Mouse (Mus musculus) B cell, adult 62 days (primary cell): ENCODE measurements around the gene Zfp605. TPM values are rescaled to one million over a fixed set of nuclear protein-coding genes. Genes with fewer than 3 reads are reported as not detected.

Experiments
- total RNA-seq: library from RNA; stranded (reverse); gene quantifications from 4 replicates; pipeline ENCODE4 v1.2.4, GENCODE M21; 2023

Gene Zfp605
- 8.0 to 10.5 TPM (median 8.5 TPM) in 4 replicates for total RNA-seq

DNA sequence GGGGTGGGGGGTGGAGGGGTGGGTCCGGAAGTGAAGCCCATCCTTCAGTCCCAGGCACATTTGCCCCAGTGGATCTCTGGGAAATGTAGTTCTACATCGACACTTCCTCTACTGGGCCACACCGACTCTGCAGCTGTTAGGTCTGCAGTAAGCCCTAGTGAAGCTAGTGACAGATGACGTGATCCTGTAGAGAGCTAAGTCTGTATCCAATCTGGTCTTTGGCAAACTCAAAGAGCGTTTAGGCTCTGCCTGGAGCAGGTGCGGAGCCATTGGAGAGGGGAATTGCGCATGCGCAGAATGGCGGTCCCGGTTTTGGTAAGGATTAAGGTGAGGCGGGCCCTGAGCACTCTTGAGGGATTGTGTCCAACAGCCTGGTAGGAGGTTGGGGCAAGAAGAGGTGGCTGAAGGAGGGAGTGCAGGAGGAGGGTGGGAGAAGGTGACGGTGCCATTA is at the start of gene Zfp605:
Zfp605 (plus strand) TSS at position 102 of the 451 bp plus-strand sequence.

GRCm38 (mm10) chr5:110072413-110072812 is 37.5 kb upstream of the Zfp605 start, which contains the start of gene Gm17655:
Gm17655 (minus strand) TSS chr5:110072513.

DNA sequence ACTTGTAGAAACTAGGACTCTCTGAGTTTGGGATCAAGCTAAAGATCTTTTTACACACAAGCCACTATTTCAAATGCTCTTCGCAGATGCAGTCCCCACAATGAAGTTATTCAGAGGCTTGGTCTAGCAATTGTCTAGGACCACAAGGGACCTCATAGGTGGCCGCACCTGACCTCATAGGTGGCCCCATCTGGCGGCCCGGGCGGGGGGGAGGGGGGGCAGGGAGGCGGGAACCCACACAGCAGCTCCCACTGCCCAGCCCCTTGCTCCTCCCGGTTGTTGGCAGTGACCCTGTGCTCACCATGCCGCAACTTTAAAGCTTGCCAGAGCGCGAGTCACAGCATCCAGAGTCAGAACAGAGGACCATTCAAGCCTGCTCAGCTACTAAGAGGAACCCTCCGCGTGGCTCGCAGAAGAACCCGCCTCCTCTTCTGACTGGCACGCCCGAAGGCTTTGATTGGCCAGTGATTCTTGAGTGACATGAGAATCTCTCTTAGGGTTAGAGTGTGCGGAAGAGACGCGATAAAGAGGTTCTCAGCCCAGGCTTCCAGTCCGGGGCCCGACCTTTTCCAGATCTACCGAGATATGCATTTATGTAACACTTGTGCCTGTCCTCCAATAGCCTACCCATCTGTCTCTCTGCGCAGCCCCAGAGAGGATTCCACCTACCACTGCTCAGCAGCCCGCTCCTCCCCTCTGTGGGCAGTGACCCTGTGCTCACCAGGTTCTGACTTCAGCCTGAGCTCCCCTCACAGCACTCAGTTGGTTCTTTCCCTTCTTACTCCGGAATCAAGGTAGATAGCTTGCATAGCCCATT is 15.7 kb upstream of the Zfp605 start, which contains the start of gene Gm35315:
Gm35315 (minus strand) TSS at position 391 of the 817 bp plus-strand sequence.

DNA sequence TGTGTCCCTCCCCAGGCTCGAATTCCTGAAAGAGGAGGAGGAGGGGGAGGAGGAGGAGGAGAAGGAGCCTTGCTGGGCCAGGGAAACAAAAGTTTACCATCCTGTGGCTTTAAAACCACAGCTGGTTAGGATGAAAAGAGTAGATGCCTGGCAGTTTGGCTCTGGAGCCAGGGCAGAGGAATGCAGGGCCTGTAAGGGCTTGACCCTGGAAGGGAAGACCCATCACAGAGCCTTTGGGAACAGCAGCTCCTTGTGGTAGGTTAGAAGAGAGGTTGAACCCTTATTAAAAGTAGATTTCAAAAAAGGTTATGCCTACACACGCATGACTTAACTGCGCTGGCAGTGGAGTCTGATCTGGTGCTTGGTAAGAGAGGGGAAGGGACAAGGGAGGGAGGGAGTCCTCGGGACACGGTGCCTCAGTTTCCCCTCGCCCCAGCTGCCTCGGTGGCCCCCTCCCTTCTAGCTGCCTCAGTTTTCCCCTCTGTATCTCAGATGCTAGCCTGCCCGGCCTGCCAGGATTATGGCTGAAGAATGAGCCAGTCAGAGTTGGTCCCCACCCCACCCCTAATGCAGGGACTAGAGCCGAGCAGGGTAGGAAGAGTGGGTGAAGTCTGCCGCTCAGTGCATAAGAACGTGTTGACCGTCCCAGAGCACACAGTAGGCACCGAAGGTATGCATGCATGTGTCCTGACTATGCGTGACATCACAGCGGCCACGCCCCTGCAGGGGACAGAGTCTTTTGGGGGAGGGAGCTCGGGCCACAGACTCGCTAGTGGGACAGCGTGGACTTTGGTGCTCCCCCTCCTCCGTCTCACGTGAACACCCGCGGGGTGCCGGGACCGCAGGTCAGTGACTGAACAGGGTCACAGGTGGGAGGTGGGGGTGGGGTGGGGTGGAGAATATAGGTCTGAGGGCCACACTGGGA is 10.0 kb upstream of the Zfp605 start, which contains the start of gene Plcxd1:
Plcxd1 (plus strand) TSS at position 314 of the 925 bp plus-strand sequence.

DNA sequence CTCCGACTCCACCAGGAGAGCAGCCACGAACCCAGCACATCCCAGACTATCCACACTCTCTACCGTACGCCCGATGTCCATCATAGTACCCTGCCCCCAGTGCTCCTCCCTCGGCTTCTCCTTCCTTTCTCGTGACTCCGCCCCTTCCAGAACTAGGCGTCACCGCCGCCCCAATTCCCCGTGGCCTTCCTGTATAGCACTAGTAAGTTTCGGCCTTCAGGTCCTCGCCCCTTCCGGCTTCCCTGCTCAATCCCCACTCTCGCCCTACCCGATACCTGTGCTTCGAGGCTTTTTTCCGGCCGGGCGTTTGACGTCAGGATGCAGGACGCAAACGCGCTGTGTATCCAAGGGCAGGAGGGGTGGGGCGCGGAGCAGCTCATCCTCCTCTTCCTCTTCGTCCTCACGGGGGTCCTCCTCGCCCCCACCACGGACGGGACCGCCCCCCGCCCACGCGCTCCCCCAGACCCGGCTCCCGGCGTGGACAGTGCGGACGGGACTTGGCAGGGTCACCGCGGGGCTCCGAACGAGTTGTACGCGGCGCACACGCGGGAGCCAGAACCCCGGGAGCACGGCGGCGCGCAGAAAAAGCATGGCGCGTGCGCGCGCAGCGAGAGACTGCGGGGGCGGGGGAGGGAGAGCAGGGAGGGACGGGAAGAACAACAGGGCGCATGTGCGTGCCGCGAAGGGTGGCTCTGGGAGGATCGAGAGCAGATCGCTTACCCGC is 2.1 kb upstream of the Zfp605 start, which contains the start of gene Gtpbp6:
Gtpbp6 (minus strand) TSS at position 617 of the 724 bp plus-strand sequence.

GRCm38 (mm10) chr5:110135293-110136086 is 25.6 kb downstream of the Zfp605 start, which contains the start of gene Chfr:
Chfr (plus strand) TSS chr5:110135842.

DNA sequence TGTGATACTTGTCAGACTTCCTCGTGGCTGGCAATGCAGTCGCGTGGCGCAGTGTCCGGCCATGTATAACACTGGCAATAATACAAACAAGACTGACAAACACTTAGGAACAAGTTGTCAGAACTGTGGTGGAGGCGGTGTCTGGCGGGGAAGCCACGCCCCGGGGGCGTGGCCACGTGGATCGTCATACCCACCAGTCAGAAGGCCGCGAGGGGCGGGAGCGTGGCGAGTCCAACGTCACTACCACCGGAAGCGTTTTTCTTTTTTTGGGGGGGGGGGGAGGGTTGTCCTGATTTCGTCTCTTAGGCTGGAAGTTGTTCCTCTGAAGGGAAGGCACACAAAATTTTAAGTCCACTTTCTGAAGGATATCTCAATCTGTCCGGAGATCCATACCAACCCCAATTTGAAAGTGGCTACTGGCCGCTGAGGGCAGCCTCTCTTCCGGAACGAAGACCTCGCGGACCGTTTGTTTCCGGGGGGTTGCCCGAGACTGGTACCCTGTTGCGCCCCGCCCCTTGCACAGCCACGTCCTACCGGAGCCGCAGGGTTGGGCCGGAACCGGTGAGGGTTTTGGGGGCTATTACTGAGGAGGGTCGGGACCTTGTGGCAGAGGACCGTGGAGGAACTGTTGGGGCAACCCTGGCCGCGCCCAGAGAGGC is 66.6 kb downstream of the Zfp605 start, which contains the start of gene Golga3:
Golga3 (plus strand) TSS at position 340 of the 659 bp plus-strand sequence.

Other genes starting within 250 kb of the Zfp605 start
- 27.6 to 32.5 TPM (median 30.9 TPM) in 4 replicates for gene Gm15446, start 186.7 kb upstream of the Zfp605 start, total RNA-seq
- gene Zfp932, start 113.6 kb upstream of the Zfp605 start, total RNA-seq = 33.6 to 50.3 TPM (median 47.2 TPM) in 4 replicates
- 8.8 to 18.2 TPM (median 14.0 TPM) in 4 replicates for gene Gm17655, start 37.6 kb upstream of the Zfp605 start, total RNA-seq
- 0.43 to 2.3 TPM (median 0.62 TPM) in 4 replicates for gene Gm35315, start 15.7 kb upstream of the Zfp605 start, total RNA-seq
- 2.0 to 3.4 TPM (median 2.6 TPM) in 4 replicates for gene Plcxd1, start 10.1 kb upstream of the Zfp605 start, total RNA-seq
- 124 to 140 TPM (median 133 TPM) in 4 replicates for gene Gtpbp6, start 1.9 kb upstream of the Zfp605 start, total RNA-seq
- gene Chfr, start 25.8 kb downstream of the Zfp605 start, total RNA-seq = 86.1 to 101 TPM (median 93.2 TPM) in 4 replicates
- 33.6 to 40.5 TPM (median 37.6 TPM) in 4 replicates for gene Golga3, start 66.6 kb downstream of the Zfp605 start, total RNA-seq
- gene Ankle2, start 120.9 kb downstream of the Zfp605 start, total RNA-seq = 74.5 to 81.8 TPM (median 79.4 TPM) in 4 replicates
- gene Pgam5, start 159.8 kb downstream of the Zfp605 start, total RNA-seq = 27.9 to 42.8 TPM (median 37.3 TPM) in 4 replicates
- 1.5 to 4.0 TPM (median 3.0 TPM) in 4 replicates for gene Pxmp2, start 176.1 kb downstream of the Zfp605 start, total RNA-seq
- 7.2 to 11.7 TPM (median 8.9 TPM) in 4 replicates for gene Pole, start 176.2 kb downstream of the Zfp605 start, total RNA-seq
- gene P2rx2, start 233.1 kb downstream of the Zfp605 start, total RNA-seq = 0.29 to 0.72 TPM (median 0.46 TPM) in 3 of 4 replicates, not detected in the other
- not detected in 4 replicates for gene Lrcol1, start 234.6 kb downstream of the Zfp605 start, total RNA-seq